Mouse (Mus musculus) G1E (cell line): ENCODE data around the gene Cxcl1.

Experiments used
- CTCF ChIP-seq: IDR thresholded peaks from 2 replicates; pipeline ENCODE4 v1.5.1; 2012; ENCODE audit warnings: low read depth, low read length, inconsistent platforms, mixed read lengths
- GATA2 ChIP-seq: IDR thresholded peaks from 2 replicates; pipeline ENCODE4 v1.6.1; 2012; ENCODE audit warnings: low read depth, low read length, inconsistent platforms, borderline replicate concordance
- TAL1 ChIP-seq: conservative IDR thresholded peaks from 2 replicates; pipeline ENCODE4 v1.6.1; 2012; ENCODE audit warnings: low read depth, low read length, inconsistent platforms, mixed read lengths

DNA sequence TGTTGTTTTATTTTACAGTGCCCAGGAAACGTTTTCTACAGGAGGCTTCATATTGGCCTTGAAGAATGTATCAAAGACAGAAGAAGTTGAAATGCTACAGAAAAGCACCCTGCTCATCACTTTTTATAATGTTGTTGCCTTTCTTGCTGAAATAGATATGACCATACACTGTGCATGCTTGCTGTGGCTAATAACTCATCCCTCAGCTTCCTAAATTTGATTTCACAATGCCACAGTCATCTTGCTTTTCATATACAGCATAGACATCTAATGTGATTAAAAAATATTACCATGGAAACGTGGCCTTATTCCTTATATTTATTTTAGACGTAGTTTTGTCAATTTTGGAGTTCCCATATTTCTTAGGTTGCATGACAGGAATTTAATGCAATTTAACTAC, 6.4 kb downstream of the Cxcl1 start:
- TF ChIP-seq CTCF = no peak
- TF ChIP-seq TAL1 = no peak
- no peak for TF ChIP-seq GATA2
